Mouse (Mus musculus) mouse trophoblast stem cell (cell line): ENCODE data around the gene Rpl21.

Experiments used
- in situ Hi-C, 2 experiments: fragments of 300-500 bp; cut with MseI, MboI; formaldehyde crosslinking; loops; 2 replicates in 1 of 2; 3 replicates in 1 of 2; pipeline ENCODE4 v1.15.1; 2025

Gene Rpl21

DNA sequence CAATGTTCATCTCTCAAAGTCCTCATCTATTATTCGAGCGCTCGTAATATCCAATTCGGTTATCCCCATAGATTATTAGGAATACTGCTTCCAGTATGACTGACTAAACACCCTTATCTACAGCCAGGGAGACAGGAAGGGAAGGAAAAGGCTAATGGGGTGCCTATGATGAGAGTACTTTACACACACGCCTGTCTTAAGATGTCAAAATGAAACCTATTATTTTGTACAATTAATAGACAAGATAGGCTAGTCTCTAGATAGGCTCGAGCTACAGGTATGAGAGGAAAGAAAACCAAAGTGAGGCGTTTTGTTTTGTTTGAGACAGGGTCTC, 288 bp upstream of the Rpl21 start:
- in situ Hi-C loops, result no loop called here

- in situ Hi-C loops, result no loop called here
Measured at GRCm38 (mm10) chr5:146833673-146834201, 1.0 kb downstream of the Rpl21 start.

- in situ Hi-C loops, result no loop called here
Measured at GRCm38 (mm10) chr5:146834959-146835358, 2.3 kb downstream of the Rpl21 start.

GRCm38 (mm10) chr5:146837967-146838720, 5.5 kb downstream of the Rpl21 start:
- in situ Hi-C loops, result no loop called here

- in situ Hi-C loops, result no loop called here
Measured at GRCm38 (mm10) chr5:146838836-146839648, 6.4 kb downstream of the Rpl21 start.

DNA sequence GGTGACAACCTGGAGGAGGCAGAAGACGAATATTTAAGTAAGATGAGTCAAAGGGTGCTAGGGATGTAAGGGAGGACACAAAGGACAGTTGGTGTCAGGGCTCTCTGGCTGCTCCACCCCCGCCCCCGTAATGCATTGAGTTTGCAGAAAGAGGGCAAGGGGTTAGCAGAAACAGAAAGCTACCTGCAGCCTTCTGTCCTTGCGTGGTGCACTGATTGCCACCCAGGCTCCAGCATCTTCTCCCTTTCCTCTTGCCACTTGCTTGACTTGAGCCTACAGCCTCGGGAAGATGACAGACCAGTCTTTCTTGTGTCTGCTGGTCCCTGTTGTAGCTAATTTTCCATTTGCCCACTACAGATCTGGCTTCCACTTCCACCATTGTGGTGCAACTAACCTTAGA, 7.1 kb downstream of the Rpl21 start:
- in situ Hi-C loops, result no loop called here

- in situ Hi-C loops, result no loop called here
Measured at GRCm38 (mm10) chr5:146840422-146840821, 7.7 kb downstream of the Rpl21 start.

GRCm38 (mm10) chr5:146841301-146841700, 8.6 kb downstream of the Rpl21 start:
- in situ Hi-C loops, result no loop called here

- in situ Hi-C loops, result no loop called here
Measured at GRCm38 (mm10) chr5:146841996-146842395, 9.3 kb downstream of the Rpl21 start.

DNA sequence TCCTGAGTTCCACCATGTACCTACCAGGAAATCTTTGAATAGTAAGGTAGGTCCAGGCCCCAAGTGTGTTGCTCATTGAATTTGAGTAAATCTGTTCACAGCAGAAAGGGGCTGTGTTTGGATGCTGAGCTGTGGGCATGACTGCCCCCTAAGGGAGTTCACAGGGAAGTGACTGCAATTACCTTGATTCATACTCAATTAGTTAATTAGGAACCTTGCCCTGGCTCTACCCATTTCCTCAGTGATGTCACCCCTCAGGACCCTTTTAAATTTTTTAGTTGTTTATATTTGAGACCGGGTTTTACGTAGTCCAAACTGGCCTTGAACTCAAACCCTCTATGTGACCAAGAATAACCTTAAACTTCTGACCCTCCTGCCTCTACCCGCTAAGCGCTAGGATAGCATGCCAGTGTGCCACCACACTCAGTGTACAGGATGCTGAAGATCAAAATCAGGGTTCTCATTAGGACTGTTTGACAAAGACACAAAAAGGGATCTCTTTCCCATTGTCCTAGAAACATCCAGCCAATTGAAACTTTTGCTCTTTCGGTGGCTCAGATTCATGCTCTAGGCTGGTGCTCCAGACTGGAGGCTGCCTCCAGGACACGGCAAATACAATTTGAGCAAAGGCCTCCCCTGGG, 11.7 kb downstream of the Rpl21 start:
- in situ Hi-C loops, result no loop called here

- in situ Hi-C loops, result no loop called here
Measured at GRCm38 (mm10) chr5:146844945-146845365, 12.3 kb downstream of the Rpl21 start, which contains the start of gene Rasl11a. Gene Rasl11a, plus strand, starts transcription at chr5:146845071.

DNA sequence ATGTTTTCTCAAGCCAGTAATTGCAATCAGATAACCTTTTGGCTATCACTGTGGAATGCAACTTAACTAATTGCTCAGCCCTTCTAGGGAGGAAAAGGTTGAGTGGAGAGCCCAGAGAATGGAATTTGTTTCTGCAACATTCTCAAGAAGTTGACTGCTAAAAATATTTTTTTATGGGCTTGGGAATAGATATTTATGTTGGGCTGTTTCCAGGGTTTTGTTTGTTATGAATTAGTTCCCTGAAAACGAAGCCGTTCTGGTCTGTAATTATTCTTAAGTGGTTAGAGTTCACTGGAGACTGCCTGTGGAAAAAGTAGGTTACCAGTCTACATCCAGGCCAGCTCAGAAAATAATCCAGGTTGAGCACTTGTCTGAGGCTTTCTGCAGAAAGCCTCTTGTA, 13.8 kb downstream of the Rpl21 start:
- in situ Hi-C loops, result no loop called here

DNA sequence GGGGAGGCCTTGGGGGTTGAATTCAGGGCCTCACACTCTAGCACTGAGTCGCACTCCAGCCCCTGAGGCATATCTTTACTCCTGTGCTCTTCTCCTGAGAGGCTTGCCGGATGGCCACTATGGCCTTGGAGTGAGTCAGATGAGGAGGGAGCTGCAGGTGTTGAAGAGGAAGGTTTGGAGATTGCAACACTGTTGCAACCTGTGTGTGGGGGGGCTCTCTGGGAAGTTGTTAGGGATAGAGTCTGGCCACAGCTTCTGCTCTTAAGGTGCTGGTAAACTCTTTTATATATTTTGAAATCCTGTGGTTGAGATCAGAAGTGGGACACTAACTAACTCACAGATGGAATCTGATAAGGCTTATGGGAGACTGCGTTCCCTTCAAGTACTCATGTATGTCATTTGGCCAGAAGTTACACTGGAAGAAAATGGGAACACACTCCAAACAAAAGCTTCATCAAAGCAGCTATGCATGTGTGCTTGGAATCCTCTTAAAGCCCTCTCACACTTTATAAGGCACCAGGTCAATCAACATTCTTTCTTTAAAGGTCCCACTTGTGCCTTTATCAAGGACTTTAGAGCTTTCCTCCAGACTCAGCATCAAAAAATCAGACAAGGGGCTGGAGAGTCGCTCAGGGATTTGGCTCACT, 16.4 kb downstream of the Rpl21 start:
- in situ Hi-C loops, result no loop called here

GRCm38 (mm10) chr5:146856106-146856505, 23.4 kb downstream of the Rpl21 start:
- in situ Hi-C loops, result no loop called here

DNA sequence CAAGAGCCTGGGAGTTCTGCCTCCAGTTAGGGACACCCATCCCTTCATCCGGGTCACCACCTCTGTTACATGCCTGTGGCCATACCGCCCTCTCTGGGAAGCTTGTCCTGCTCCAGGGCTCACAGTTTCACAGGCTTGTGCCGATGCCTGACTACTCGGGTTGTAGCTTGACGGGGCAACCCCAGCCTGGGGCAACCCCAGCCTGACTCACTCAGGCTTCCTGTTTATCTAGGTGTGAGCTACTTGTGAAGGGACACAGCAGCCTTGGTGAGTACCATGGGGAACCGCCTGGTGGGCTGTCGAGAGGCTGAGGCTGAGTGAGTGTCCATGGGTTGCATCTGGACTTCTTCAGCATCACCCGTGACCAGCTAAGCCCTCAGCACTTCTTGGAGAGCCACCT, 24.9 kb downstream of the Rpl21 start:
- in situ Hi-C loops, result no loop called here

GRCm38 (mm10) chr5:146858772-146859171, 26.1 kb downstream of the Rpl21 start:
- in situ Hi-C loops, result no loop called here

GRCm38 (mm10) chr5:146859246-146859645, 26.6 kb downstream of the Rpl21 start:
- in situ Hi-C loops, result no loop called here

DNA sequence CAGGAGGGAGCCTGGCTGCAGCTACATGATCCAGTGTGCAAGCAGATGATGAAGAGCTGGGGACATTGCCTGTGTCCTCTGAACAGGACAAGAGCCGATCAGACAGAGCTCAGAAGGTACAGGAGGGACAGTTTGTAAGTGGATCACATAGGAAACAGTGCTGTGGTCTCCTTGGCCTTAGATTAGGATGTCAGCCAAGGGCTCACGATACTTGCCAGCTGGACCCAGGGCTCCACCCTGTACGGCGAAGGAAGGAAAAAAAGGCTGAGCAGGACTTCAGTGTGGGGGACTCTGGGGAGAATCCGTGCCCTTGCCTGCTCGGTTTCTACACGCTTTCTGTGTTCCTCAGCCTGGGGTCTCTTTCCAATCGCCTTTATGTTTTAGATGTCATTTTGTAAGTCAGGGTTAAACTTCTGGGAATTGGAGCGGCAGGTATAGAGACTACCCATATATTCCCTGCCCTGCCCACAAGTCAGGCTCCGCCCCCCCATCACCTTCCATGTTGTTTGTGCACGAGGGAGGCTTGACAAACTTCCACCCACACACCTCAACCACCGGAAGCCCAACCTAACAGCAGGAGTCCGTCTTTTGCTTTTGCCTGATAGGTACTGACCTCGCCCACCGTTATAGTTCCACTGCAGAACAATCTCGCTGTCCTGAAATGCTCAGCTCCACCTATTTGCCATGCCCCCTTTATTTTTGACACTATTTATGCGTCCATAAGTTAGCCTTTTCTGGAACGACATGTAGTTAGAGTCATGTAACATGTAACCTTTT, 27.7 kb downstream of the Rpl21 start:
- in situ Hi-C loops, result no loop called here

GRCm38 (mm10) chr5:146861588-146861987, 28.9 kb downstream of the Rpl21 start:
- in situ Hi-C loops, result no loop called here

GRCm38 (mm10) chr5:146865511-146865910, 32.8 kb downstream of the Rpl21 start:
- in situ Hi-C loops, result no loop called here

GRCm38 (mm10) chr5:146866277-146866676, 33.6 kb downstream of the Rpl21 start:
- in situ Hi-C loops, result no loop called here
